Mouse (Mus musculus): ENCODE results near the gene Ccr3.

GRCm38 (mm10) chr9:123984943-123985342 is 36.8 kb upstream of the Ccr3 start:
- TF ChIP-seq EP300 (IDR thresholded peaks at IDR 0.05; ENCODE audit: low read depth) (0 out of 2 replicates have a peak, but pooled peaks have one; percentile 17), CTCF (IDR thresholded peaks at IDR 0.05; ENCODE audit: low read depth) (no peak)

All from liver, embryonic 14.5 days (tissue).